Mouse (Mus musculus) intestine, embryonic 16.5 days (tissue): Measurements from ENCODE around the gene Smco4. TPM values are rescaled to one million over a fixed set of nuclear protein-coding genes. Genes with fewer than 3 reads are reported as not detected.
"Not testable (repeated sequence)": the region's sequence is repeated elsewhere in the genome, so short reads cannot be mapped to it uniquely, and the experiment has no call there.

Experiments used
- ATAC-seq: fragments of 200-750 bp; cut with Nextera tagmentation; 2 replicates; pipeline ENCODE4 v1.8.0; 2017; ENCODE audit warnings: moderate TSS enrichment, moderate library complexity
- H3K27ac ChIP-seq: fragments of 300-500 bp; sonication (generic); 2 replicates; pipeline ENCODE4 v1.5.1; 2014; ENCODE audit warnings: mild to moderate bottlenecking, low read length
- H3K27me3 ChIP-seq: fragments of 300-500 bp; sonication (generic); replicated peaks from 2 replicates; pipeline ENCODE4 v1.6.1; 2014; ENCODE audit warnings: low read length, control low read depth, mixed read lengths; ENCODE audit not compliant: control insufficient read depth, insufficient read depth
- H3K36me3 ChIP-seq: fragments of 300-500 bp; sonication (generic); 2 replicates; pipeline ENCODE4 v1.6.1; 2014; ENCODE audit warnings: low read length, control low read depth; ENCODE audit not compliant: control insufficient read depth, insufficient read depth
- H3K4me1 ChIP-seq: fragments of 300-500 bp; sonication (generic); 2 replicates; pipeline ENCODE4 v1.6.1; 2014; ENCODE audit warnings: low read length, control low read depth, mixed read lengths; ENCODE audit not compliant: control insufficient read depth, insufficient read depth
- H3K4me2 ChIP-seq: fragments of 300-500 bp; sonication (generic); 2 replicates; pipeline ENCODE4 v1.6.1; 2014; ENCODE audit warnings: low read depth, low read length, control low read depth
- H3K4me3 ChIP-seq: fragments of 300-500 bp; sonication (generic); 2 replicates; pipeline ENCODE4 v1.5.1; 2014; ENCODE audit warnings: mild to moderate bottlenecking, low read length
- H3K9ac ChIP-seq: fragments of 300-500 bp; sonication (generic); 2 replicates; pipeline ENCODE4 v1.6.1; 2014; ENCODE audit warnings: low read depth, low read length
- H3K9me3 ChIP-seq: fragments of 300-500 bp; sonication (generic); 2 replicates; pipeline ENCODE4 v1.6.1; 2016; ENCODE audit warnings: low read length, control low read depth; ENCODE audit not compliant: control insufficient read depth
- WGBS: fragments of 180-500 bp; shearing (Covaris S2); extraction: QIAGEN DNeasy Blood & Tissue Kit; methylation state at CpG from one replicate; pipeline ENCODE4 v1.1.7; 2014; 5-methylcytosine and 5-hydroxymethylcytosine counted together
- polyA plus RNA-seq: library from polyadenylated mRNA; unstranded; fragments of >200 nt; fragmentation: Nextera tagmentation; extraction: Ambion mirVana; gene quantifications from 2 replicates; pipeline ENCODE4 v1.2.1, GENCODE M21; 2015

Gene Smco4
- polyA plus RNA-seq, 1 experiment from 2014 or later: 3.4 TPM

DNA sequence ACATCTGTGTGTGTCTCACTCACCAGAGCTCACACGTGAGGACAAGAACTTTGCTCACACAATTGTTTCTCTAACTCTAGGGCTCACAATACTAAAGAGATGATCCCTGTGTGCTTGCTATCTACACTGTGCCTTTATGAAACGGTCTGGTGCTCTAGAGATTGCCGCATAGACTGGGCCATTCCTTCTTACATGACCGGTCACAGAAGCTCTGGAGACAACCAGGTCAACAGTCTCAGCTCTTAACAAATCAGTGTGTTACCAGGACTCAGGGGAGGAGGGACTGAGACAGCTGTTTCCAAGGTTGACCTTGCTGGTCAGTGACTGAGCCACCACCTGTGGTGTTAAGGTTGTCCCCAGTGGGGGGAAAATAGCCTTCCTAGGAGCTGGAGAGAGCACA is 1.5 kb upstream of the Smco4 start:
- WGBS: 80% methylated on average over 4 of the region's 4 CpGs

DNA sequence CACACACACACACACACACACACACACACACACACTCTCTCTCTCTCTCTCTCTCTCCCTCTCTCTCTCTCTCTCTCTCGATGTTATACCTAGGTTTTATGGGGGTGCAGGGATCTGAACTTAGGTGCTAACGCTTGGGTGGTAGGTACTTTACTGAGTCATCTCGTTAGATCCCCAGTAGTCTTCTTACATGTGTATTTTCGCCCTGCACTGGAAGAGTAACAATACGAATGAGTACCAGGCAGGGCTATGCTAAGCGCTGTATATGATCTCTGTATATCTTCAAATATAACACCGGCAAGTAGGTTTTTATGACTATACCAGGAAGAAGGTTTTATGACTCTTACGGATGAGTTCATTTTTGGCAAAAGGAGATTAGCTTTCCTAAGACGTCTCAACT is 831 bp upstream of the Smco4 start:
- Histone ChIP-seq H3K27ac (no peak overlapping the region), H3K9me3 (no peaks in the 10 kb centered on the region), H3K9ac (no peak overlapping the region), H3K4me2 (no peak overlapping the region), H3K4me1 (peaks cover 7% of the 10 kb centered on the region; the same call in 1 of the 2 replicates), H3K4me3 (no peak overlapping the region), H3K36me3 (no peaks in the 10 kb centered on the region), H3K27me3 (no peaks in the 10 kb centered on the region)
- no peak for ATAC-seq
- 56% methylated on average over 9 of the region's 9 CpGs for WGBS

More for the DNA sequence above, 1.5 kb upstream of the Smco4 start:
- no peaks in the 10 kb centered on the region for H3K36me3 ChIP-seq
- peaks cover 7% of the 10 kb centered on the region; the same call in 1 of the 2 replicates for H3K4me1 ChIP-seq
- H3K9me3 ChIP-seq: no peaks in the 10 kb centered on the region
- H3K9ac ChIP-seq: no peak overlapping the region
- ATAC-seq: no peak
- H3K27ac ChIP-seq: no peak overlapping the region
- H3K4me3 ChIP-seq: no peak overlapping the region
- H3K4me2 ChIP-seq: no peak overlapping the region
- no peaks in the 10 kb centered on the region for H3K27me3 ChIP-seq

DNA sequence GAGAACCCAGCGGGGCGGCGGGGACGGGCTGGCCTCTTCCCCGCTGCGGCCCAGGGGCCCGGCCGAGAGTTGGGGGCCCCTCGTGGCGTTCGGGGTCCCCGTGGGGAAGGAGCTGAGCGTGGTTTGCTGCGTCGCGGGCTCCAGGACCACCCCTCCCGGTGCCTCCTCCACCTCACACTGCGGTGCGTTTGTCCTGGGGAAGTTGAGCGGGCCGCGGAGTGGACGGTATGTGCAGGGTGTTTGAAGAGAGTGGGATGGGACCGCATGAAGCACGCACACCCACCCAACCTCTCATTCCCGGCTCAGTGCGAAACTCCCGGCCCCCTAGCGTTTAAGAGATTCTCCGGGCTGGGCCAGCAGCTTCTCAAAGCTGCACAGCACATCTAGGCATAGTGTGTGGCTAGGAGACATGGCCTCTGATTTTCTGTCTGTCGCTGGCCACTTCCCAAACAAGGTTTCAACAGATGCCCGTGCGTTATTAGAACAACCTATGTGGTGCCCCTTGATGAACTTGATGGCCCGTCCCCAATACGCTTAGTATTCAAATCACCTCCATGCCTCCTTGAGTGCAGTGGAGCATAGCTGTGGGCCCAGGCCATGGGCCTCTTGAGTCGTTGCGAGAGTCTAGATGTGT is 810 bp downstream of the Smco4 start:
- Histone ChIP-seq H3K4me3 (peak overlapping the region; percentile 78), H3K4me2 (peak overlapping the region; percentile 77), H3K9me3 (no peaks in the 10 kb centered on the region), H3K36me3 (no peaks in the 10 kb centered on the region), H3K9ac (peak overlapping the region; percentile 91), H3K4me1 (peaks cover 17% of the 10 kb centered on the region), H3K27me3 (no peaks in the 10 kb centered on the region), H3K27ac (peak overlapping the region; percentile 63)
- WGBS: 4% methylated on average over 30 of the region's 37 CpGs
- peak; percentile 68 for ATAC-seq

DNA sequence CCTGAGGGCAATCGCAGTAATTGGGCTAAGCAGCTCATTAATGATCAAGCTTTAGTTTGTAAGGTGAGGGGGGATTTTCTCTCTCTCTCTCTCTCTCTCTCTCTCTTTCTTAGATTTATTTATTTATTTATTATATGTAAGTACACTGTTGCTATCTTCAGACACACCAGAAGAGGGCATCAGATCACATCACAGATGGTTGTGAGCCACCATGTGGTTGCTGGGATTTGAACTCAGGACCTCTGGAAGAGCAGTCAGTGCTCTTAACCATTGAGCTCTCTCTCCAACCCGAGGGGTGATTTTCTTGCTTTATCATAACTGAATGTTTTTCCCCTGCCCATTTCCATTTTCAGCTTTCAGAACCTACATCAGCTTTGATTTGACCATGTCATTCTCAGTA is 2.0 kb downstream of the Smco4 start:
- not testable (repeated sequence) for H3K9ac ChIP-seq, ATAC-seq, H3K4me2 ChIP-seq, H3K4me3 ChIP-seq, H3K9me3 ChIP-seq, H3K27ac ChIP-seq, H3K36me3 ChIP-seq, H3K27me3 ChIP-seq
- peaks cover 17% of the 10 kb centered on the region for H3K4me1 ChIP-seq
- 90% methylated on average over 2 of the region's 2 CpGs for WGBS

DNA sequence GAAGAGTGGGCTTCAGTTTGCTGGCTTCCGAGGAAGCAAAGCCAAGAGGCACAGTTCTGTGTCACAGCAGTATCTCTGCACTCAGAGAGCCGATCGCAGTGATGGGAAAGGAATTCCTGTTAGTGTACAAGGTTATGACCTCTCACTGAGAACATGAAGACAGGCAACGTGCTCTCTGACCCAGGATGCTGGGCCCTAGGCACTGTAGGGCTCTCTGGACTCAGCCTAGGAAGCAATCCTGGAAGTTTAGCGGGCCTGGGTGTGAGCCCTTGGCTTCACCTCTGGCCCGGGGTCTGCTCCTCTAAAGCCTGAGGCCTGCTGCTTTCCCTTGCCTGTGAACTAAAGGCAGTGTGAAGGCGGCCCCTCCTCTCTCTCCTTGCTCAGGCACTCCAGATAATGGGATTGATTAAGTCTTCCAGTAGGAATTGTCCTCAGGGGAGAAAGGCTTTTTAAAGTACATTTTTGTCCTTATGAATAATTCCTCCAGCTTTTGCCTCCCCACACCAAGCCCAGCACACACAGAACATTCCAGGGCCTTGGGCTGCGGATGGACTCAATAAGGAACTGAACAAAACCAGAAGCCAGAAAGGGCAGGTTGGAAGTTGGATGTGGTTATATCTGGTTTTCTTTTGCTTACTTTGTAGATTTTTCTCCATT is 2.8 kb downstream of the Smco4 start:
- Histone ChIP-seq H3K9me3 (no peaks in the 10 kb centered on the region), H3K4me3 (no peak overlapping the region), H3K27me3 (no peaks in the 10 kb centered on the region), H3K36me3 (no peaks in the 10 kb centered on the region), H3K4me2 (no peak overlapping the region), H3K9ac (no peak overlapping the region), H3K4me1 (peaks cover 17% of the 10 kb centered on the region), H3K27ac (no peak overlapping the region)
- 51% methylated on average over 8 of the region's 8 CpGs for WGBS
- ATAC-seq: no peak

DNA sequence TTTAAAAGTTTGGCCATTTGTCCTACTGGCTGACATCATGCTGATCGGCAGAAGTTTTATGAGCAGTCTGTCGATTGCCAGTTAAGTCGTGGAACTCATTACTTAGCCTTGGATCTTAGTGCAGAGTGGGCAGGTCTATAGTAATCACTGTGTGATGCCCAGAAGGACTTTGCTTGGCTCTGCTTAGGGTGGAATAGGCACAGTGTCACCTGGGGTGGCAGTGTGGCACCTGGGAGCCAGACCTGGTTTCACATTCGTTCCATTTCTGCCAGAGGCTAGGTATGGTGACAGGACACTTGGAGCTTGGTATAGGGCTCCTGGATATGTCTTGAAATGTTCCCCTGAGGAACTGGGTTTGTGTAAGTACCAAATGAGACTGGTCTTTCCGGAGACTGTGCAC is 6.8 kb downstream of the Smco4 start:
- ATAC-seq: no peak
- Histone ChIP-seq H3K9me3 (no peaks in the 10 kb centered on the region), H3K27ac (no peak overlapping the region), H3K27me3 (no peaks in the 10 kb centered on the region), H3K4me2 (no peak overlapping the region), H3K4me3 (no peak overlapping the region), H3K36me3 (no peaks in the 10 kb centered on the region), H3K9ac (no peak overlapping the region), H3K4me1 (peaks cover 19% of the 10 kb centered on the region)
- 79% methylated on average over 5 of the region's 5 CpGs for WGBS

DNA sequence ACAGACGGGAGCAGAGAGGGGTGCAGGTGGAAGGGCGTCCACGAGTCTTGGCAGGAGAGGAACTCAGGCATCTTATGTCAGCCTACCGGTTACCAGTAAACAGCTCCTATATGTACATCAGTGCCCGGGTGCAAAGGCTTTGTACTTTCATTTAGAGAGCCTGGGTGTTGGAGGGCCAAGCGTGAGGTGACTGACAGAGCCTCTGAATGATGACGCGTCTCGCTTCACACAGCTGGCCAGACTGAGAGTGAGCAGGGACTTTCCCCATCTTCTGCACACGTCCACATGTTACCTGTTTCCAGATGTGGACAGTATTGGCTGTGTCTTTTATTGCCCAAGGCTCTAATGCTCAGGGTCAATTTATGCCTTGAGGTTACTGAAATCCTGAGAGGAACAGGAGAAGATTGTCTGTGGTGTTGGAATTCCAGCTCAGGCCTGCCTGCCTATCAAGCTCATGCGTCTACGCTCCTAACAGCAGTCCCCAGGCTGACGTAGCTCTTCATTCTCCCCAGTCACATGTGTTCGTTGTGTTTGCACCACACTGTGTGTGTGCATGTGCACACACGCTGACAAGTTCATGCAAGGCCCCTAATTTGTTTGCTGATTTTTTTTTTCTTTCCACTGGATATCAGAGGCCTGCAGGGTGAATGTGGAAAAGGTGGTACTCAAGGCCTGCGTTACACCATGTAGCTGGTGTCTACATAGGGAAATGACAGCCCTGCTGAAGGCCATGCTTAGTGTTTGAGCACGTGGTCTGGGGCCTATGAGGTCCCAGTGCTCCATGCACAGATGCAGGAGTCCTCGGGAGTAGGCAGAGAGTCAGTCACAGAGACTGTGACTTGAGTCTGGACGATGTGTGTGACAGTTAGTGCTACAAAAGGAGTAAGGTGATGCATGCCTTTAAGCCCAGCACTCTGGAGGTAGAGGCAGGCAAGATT is 8.4 kb downstream of the Smco4 start:
- H3K9me3 ChIP-seq: no peaks in the 10 kb centered on the region
- 0 out of 2 replicates have a peak, but pooled peaks have one; percentile 22 for ATAC-seq
- no peak overlapping the region for H3K9ac ChIP-seq
- peaks cover 25% of the 10 kb centered on the region for H3K4me1 ChIP-seq
- H3K36me3 ChIP-seq: no peaks in the 10 kb centered on the region
- WGBS: 78% methylated on average over 19 of the region's 19 CpGs
- H3K4me3 ChIP-seq: no peak overlapping the region
- no peak overlapping the region for H3K4me2 ChIP-seq
- no peak overlapping the region for H3K27ac ChIP-seq
- H3K27me3 ChIP-seq: no peaks in the 10 kb centered on the region

DNA sequence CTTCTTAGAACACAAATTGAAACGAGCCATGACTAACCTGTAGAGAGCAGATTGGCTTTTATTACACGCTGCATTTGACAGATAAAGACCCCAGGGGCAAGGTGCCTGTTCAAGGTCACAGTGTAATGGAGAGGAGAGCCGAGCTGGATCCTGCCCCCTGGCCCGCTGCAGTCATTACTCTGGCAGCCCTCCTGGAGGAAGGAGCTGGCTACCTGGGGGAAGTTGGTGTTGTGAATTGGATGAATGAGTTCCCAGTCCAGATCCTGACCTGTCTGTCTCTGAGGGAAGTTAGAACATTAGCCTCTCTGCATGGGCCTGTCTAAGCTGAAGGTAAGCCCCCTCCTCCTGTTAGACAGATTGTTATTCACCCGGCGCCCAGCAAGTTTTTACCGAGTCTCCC is 9.2 kb downstream of the Smco4 start:
- H3K9ac ChIP-seq: no peak overlapping the region
- H3K9me3 ChIP-seq: no peaks in the 10 kb centered on the region
- 53% methylated on average over 7 of the region's 7 CpGs for WGBS
- H3K27me3 ChIP-seq: no peaks in the 10 kb centered on the region
- ATAC-seq: no peak
- H3K4me1 ChIP-seq: peaks cover 32% of the 10 kb centered on the region
- H3K4me3 ChIP-seq: no peak overlapping the region
- no peaks in the 10 kb centered on the region for H3K36me3 ChIP-seq
- H3K27ac ChIP-seq: no peak overlapping the region
- H3K4me2 ChIP-seq: no peak overlapping the region

DNA sequence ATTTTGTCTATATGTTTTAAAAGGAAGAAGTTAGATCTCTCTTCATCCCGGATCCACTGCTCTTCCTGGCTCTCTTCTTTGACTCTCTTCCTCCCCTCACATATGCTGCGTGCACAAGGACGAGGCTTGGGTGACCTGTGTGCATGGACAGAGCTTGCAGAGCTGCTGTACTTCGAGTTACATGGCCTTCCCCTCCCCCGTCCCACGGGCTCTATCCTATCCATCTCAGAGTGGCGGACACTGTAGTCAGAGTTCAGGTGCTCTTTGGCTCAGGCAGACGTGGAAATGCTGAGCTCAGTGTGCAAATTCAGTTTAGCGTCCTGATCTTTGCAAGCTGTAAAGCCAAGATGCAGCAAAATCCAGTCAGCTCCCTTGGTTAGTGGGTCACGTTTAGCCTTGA is 10.1 kb downstream of the Smco4 start:
- Histone ChIP-seq H3K4me2 (no peak overlapping the region), H3K9me3 (no peaks in the 10 kb centered on the region), H3K9ac (no peak overlapping the region), H3K4me3 (no peak overlapping the region), H3K4me1 (peaks cover 29% of the 10 kb centered on the region), H3K36me3 (no peaks in the 10 kb centered on the region), H3K27ac (no peak overlapping the region), H3K27me3 (no peaks in the 10 kb centered on the region)
- 66% methylated on average over 10 of the region's 10 CpGs for WGBS
- no peak for ATAC-seq
